Comparison of ENCODE assay signal across 8 mouse cellular contexts in genomic region chr12:70109921-70110320, GRCm38 (mm10). TPM values are rescaled to one million over a fixed set of nuclear protein-coding genes. Genes with fewer than 3 reads are reported as not detected.
DNase-seq lines count a peak whose midpoint lies in the region; ATAC-seq and TF ChIP-seq lines count a peak whose summit lies in the region.
"Had no signal": no experiment of that assay in that cellular context is flagged by ENCODE, and none has a peak within 500 bp of the region (broad histone marks: within the 10 kb centered on the region; RNA-seq: fewer than 3 reads in every experiment).

No protein-coding gene starts in this region.

- no peak overlapping the region for H3K27ac ChIP-seq in liver, embryonic 11.5 days (ENCODE audit: low read depth, low read length)
- no peak overlapping the region for H3K27ac ChIP-seq in embryonic facial prominence, embryonic 10.5 days (replicated peaks)
- H3K27ac ChIP-seq in hindbrain, postnatal 0 days, result no peak overlapping the region
- no peak overlapping the region for H3K27ac ChIP-seq in stomach, postnatal 0 days (replicated peaks)

- H3K4me2 ChIP-seq in liver, embryonic 11.5 days, result peak overlapping the region; percentile 93
- H3K4me2 ChIP-seq in hindbrain, postnatal 0 days (ENCODE audit: low read depth, low read length), result peak overlapping the region; percentile 97
- H3K4me2 ChIP-seq in stomach, postnatal 0 days (replicated peaks; ENCODE audit: low read depth), result peak overlapping the region; percentile 96

- no peak for ATAC-seq in liver, embryonic 11.5 days (replicated peaks; ENCODE audit: low FRiP score)
- no peak for ATAC-seq in hindbrain, postnatal 0 days
- ATAC-seq in stomach, postnatal 0 days (ENCODE audit: low FRiP score, low TSS enrichment), result no peak

- H3K9ac ChIP-seq in liver, embryonic 11.5 days (ENCODE audit: low read depth, low read length), result no peak overlapping the region
- peak overlapping the region; percentile 97; the same call in 1 of the 2 replicates for H3K9ac ChIP-seq in hindbrain, postnatal 0 days (replicated peaks; ENCODE audit: low read length)
- H3K9ac ChIP-seq in stomach, postnatal 0 days (ENCODE audit: low read length), result no peak overlapping the region

- no peak for TF ChIP-seq CTCF in hindbrain, postnatal 0 days (IDR thresholded peaks at IDR 0.05; ENCODE audit: low read depth)
- no peak for TF ChIP-seq CTCF in stomach, postnatal 0 days (IDR thresholded peaks at IDR 0.05; ENCODE audit: low read depth)

- peaks cover 6% of the 10 kb centered on the region for H3K4me1 ChIP-seq in liver, embryonic 11.5 days (replicated peaks; ENCODE audit: control insufficient read depth, insufficient read depth, low read length)
- peaks cover 63% of the 10 kb centered on the region for H3K4me1 ChIP-seq in embryonic facial prominence, embryonic 10.5 days
- peaks cover 26% of the 10 kb centered on the region for H3K4me1 ChIP-seq in hindbrain, postnatal 0 days (ENCODE audit: insufficient read depth, low read length)
- peaks cover 3% of the 10 kb centered on the region; the same call in 1 of the 2 replicates for H3K4me1 ChIP-seq in stomach, postnatal 0 days (replicated peaks; ENCODE audit: control insufficient read depth, insufficient read depth)

- H3K9me3 ChIP-seq in liver, embryonic 11.5 days (ENCODE audit: control insufficient read depth, low read length), result no peaks in the 10 kb centered on the region
- H3K9me3 ChIP-seq in embryonic facial prominence, embryonic 10.5 days, result no peaks in the 10 kb centered on the region
- no peaks in the 10 kb centered on the region for H3K9me3 ChIP-seq in hindbrain, postnatal 0 days (ENCODE audit: low read length)
- H3K9me3 ChIP-seq in stomach, postnatal 0 days (ENCODE audit: control insufficient read depth, low read length), result no peaks in the 10 kb centered on the region

- no peak for TF ChIP-seq EP300 in stomach, postnatal 0 days (optimal IDR thresholded peaks at IDR 0.05)

- no peaks in the 10 kb centered on the region for H3K36me3 ChIP-seq in liver, embryonic 11.5 days (ENCODE audit: control insufficient read depth, insufficient read depth, low read length)
- H3K36me3 ChIP-seq in embryonic facial prominence, embryonic 10.5 days (replicated peaks), result no peaks in the 10 kb centered on the region
- no peaks in the 10 kb centered on the region for H3K36me3 ChIP-seq in hindbrain, postnatal 0 days (ENCODE audit: insufficient read depth, low read length)
- H3K36me3 ChIP-seq in stomach, postnatal 0 days (ENCODE audit: control insufficient read depth, insufficient read depth, low read length), result no peaks in the 10 kb centered on the region

- peak overlapping the region; percentile 67; the same call in 1 of the 2 replicates for H3K4me3 ChIP-seq in liver, embryonic 11.5 days (ENCODE audit: low read depth, low read length)
- H3K4me3 ChIP-seq in embryonic facial prominence, embryonic 10.5 days, result peak overlapping the region; percentile 90
- H3K4me3 ChIP-seq in hindbrain, postnatal 0 days (ENCODE audit: low read length), result peak overlapping the region; percentile 90
- peak overlapping the region; percentile 83 for H3K4me3 ChIP-seq in stomach, postnatal 0 days (ENCODE audit: low read depth, low read length)

- DNase-seq in liver, embryonic 11.5 days (ENCODE audit: low spot score), result no peak
- DNase-seq in liver, result no peak
- no peak for DNase-seq in embryonic facial prominence, embryonic 10.5 days (ENCODE audit: low spot score)
- DNase-seq in hindbrain, postnatal 0 days (ENCODE audit: low spot score), result peak; percentile 42
- peak; percentile 36 to 40 for DNase-seq in lung, postnatal 4 days
- DNase-seq in stomach, postnatal 0 days (ENCODE audit: low spot score), result no peak
- DNase-seq in layer of hippocampus, adult 9-11 months, result no peak

- 68% methylated on average over 6 of the region's 6 CpGs for WGBS in liver, embryonic 11.5 days
- WGBS in embryonic facial prominence, embryonic 10.5 days, result 72% methylated on average over 6 of the region's 6 CpGs
- 30% methylated on average over 6 of the region's 6 CpGs for WGBS in hindbrain, postnatal 0 days
- WGBS in stomach, postnatal 0 days, result 58% methylated on average over 6 of the region's 6 CpGs

- H3K27me3 ChIP-seq in liver, embryonic 11.5 days (replicated peaks; ENCODE audit: control insufficient read depth, insufficient read depth, low read length), result peaks cover 11% of the 10 kb centered on the region; the same call in 1 of the 2 replicates
- H3K27me3 ChIP-seq in embryonic facial prominence, embryonic 10.5 days (replicated peaks; ENCODE audit: low read depth, poor library complexity, severe bottlenecking), result peaks cover 50% of the 10 kb centered on the region
- no peaks in the 10 kb centered on the region for H3K27me3 ChIP-seq in hindbrain, postnatal 0 days (ENCODE audit: insufficient read depth, low read length)
- no peaks in the 10 kb centered on the region for H3K27me3 ChIP-seq in stomach, postnatal 0 days (ENCODE audit: control insufficient read depth, insufficient read depth, low read length)

RNA-seq across cellular contexts. Expression of gene Nin, which starts 3.6 kb away (rescaled TPM):
- 7.7 and 9.4 TPM in 2 replicates for polyA plus RNA-seq in liver, embryonic 11.5 days (2014; fragmentation: Nextera tagmentation; extraction: Ambion mirVana)
- polyA plus RNA-seq in embryonic facial prominence, embryonic 10.5 days (2016; fragmentation: Nextera tagmentation; extraction: Ambion mirVana), result 11.7 and 12.1 TPM in 2 replicates
- 18.9 and 24.2 TPM in 2 replicates for total RNA-seq in hindbrain, postnatal 0 days (2014; rRNA removed)
- polyA plus RNA-seq in hindbrain, postnatal 0 days (2015; fragmentation: Nextera tagmentation; extraction: Ambion mirVana), result 6.1 and 6.2 TPM in 2 replicates
- polyA plus RNA-seq in stomach, postnatal 0 days (2015; fragmentation: Nextera tagmentation; extraction: Ambion mirVana), result 2.8 and 3.6 TPM in 2 replicates

RNA-seq across cellular contexts. Expression of gene Abhd12b, which starts 44.0 kb away (rescaled TPM):
- 0.12 TPM in 1 of 2 replicates, not detected in the other for polyA plus RNA-seq in liver, embryonic 11.5 days (2014; fragmentation: Nextera tagmentation; extraction: Ambion mirVana)
- not detected in 2 replicates for polyA plus RNA-seq in embryonic facial prominence, embryonic 10.5 days (2016; fragmentation: Nextera tagmentation; extraction: Ambion mirVana)
- 0.14 TPM in 1 of 2 replicates, not detected in the other for total RNA-seq in hindbrain, postnatal 0 days (2014; rRNA removed)
- polyA plus RNA-seq in hindbrain, postnatal 0 days (2015; fragmentation: Nextera tagmentation; extraction: Ambion mirVana), result not detected in 2 replicates
- 1.6 and 2.1 TPM in 2 replicates for polyA plus RNA-seq in stomach, postnatal 0 days (2015; fragmentation: Nextera tagmentation; extraction: Ambion mirVana)
- total RNA-seq: liver, adult 2 months had no signal
- polyA plus RNA-seq: liver, adult 2 months had no signal

Comparison
In these comparisons a context has a peak if more than half of its experiments do, and no peak if none do; other contexts are left out.
1. DNase-seq: peak in hindbrain, postnatal 0 days (single experiment) and lung, postnatal 4 days (2 of 2); none in liver, embryonic 11.5 days (single experiment), liver (single experiment), embryonic facial prominence, embryonic 10.5 days (single experiment), stomach, postnatal 0 days (single experiment) and layer of hippocampus, adult 9-11 months (single experiment).
2. Peak in every context shown above with its lines, with median percentiles within 50 percentile points of each other: H3K4me2 ChIP-seq and H3K4me3 ChIP-seq.